Mouse (Mus musculus): ENCODE measurements around the gene Ccnt1. TPM values are rescaled to one million over a fixed set of nuclear protein-coding genes. Genes with fewer than 3 reads are reported as not detected.
A peak's percentile ranks its signal among the peaks of the same experiment; 100 is the strongest.
"Not testable (repeated sequence)": the region's sequence is repeated elsewhere in the genome, so short reads cannot be mapped to it uniquely, and the experiment has no call there.

The Ccnt1 gene
- total RNA-seq, 2 experiments from 2014 or later = 53.4 to 57.3 TPM

GRCm38 (mm10) chr15:98600036-98600709 is 29.4 kb upstream of the Ccnt1 start:
- no peak for ATAC-seq (replicated peaks; ENCODE audit: poor library complexity, severe bottlenecking)

- no peak for ATAC-seq (replicated peaks; ENCODE audit: poor library complexity, severe bottlenecking)
Measured at GRCm38 (mm10) chr15:98596609-98597008, 25.9 kb upstream of the Ccnt1 start.

GRCm38 (mm10) chr15:98595049-98595448 is 24.3 kb upstream of the Ccnt1 start:
- no peak for ATAC-seq (replicated peaks; ENCODE audit: poor library complexity, severe bottlenecking)

- no peak for ATAC-seq (replicated peaks; ENCODE audit: poor library complexity, severe bottlenecking)
Measured at GRCm38 (mm10) chr15:98594193-98594592, 23.5 kb upstream of the Ccnt1 start.

- no peak for ATAC-seq (replicated peaks; ENCODE audit: poor library complexity, severe bottlenecking)
Measured at GRCm38 (mm10) chr15:98591396-98591795, 20.7 kb upstream of the Ccnt1 start.

GRCm38 (mm10) chr15:98589640-98590336 is 19.1 kb upstream of the Ccnt1 start:
- peak; percentile 35 for ATAC-seq (replicated peaks; ENCODE audit: poor library complexity, severe bottlenecking)

GRCm38 (mm10) chr15:98587751-98588150 is 17.0 kb upstream of the Ccnt1 start:
- no peak for ATAC-seq (replicated peaks; ENCODE audit: poor library complexity, severe bottlenecking)

- ATAC-seq (replicated peaks; ENCODE audit: poor library complexity, severe bottlenecking) = not testable (repeated sequence)
Measured at GRCm38 (mm10) chr15:98586141-98586540, 15.4 kb upstream of the Ccnt1 start.

- no peak for ATAC-seq (replicated peaks; ENCODE audit: poor library complexity, severe bottlenecking)
Measured at GRCm38 (mm10) chr15:98585421-98585820, 14.7 kb upstream of the Ccnt1 start.

- ATAC-seq (replicated peaks; ENCODE audit: poor library complexity, severe bottlenecking) = no peak
Measured at GRCm38 (mm10) chr15:98582996-98583395, 12.3 kb upstream of the Ccnt1 start.

GRCm38 (mm10) chr15:98582410-98582809 is 11.7 kb upstream of the Ccnt1 start:
- no peak for ATAC-seq (replicated peaks; ENCODE audit: poor library complexity, severe bottlenecking)

- ATAC-seq (replicated peaks; ENCODE audit: poor library complexity, severe bottlenecking) = peak; percentile 93
Measured at GRCm38 (mm10) chr15:98579795-98580464, 9.2 kb upstream of the Ccnt1 start.

GRCm38 (mm10) chr15:98579310-98579709 is 8.6 kb upstream of the Ccnt1 start:
- no peak for ATAC-seq (replicated peaks; ENCODE audit: poor library complexity, severe bottlenecking)

GRCm38 (mm10) chr15:98573293-98573692 is 2.6 kb upstream of the Ccnt1 start:
- no peak for ATAC-seq (replicated peaks; ENCODE audit: poor library complexity, severe bottlenecking)

- ATAC-seq (replicated peaks; ENCODE audit: poor library complexity, severe bottlenecking) = no peak
Measured at GRCm38 (mm10) chr15:98569795-98570365, 843 bp downstream of the Ccnt1 start.

- no peak for ATAC-seq (replicated peaks; ENCODE audit: poor library complexity, severe bottlenecking)
Measured at GRCm38 (mm10) chr15:98569216-98569615, 1.5 kb downstream of the Ccnt1 start.

GRCm38 (mm10) chr15:98568256-98569033 is 2.3 kb downstream of the Ccnt1 start:
- no peak for ATAC-seq (replicated peaks; ENCODE audit: poor library complexity, severe bottlenecking)

- ATAC-seq (replicated peaks; ENCODE audit: poor library complexity, severe bottlenecking) = peak; percentile 88
Measured at GRCm38 (mm10) chr15:98567278-98568134, 3.2 kb downstream of the Ccnt1 start.

GRCm38 (mm10) chr15:98566973-98567277 is 3.8 kb downstream of the Ccnt1 start:
- ATAC-seq (replicated peaks; ENCODE audit: poor library complexity, severe bottlenecking) = no peak

- no peak for ATAC-seq (replicated peaks; ENCODE audit: poor library complexity, severe bottlenecking)
Measured at GRCm38 (mm10) chr15:98557186-98557585, 13.5 kb downstream of the Ccnt1 start.
